In genomic region chr2:90903398-90903797, GRCm38 (mm10) we compare ENCODE assay signal across 8 mouse cellular contexts. TPM values are rescaled to one million over a fixed set of nuclear protein-coding genes. Genes with fewer than 3 reads are reported as not detected.
DNase-seq lines count a peak whose midpoint lies in the region; ATAC-seq and TF ChIP-seq lines count a peak whose summit lies in the region.

No protein-coding gene starts in this region.

- H3K9ac ChIP-seq in heart, embryonic 14.5 days (ENCODE audit: low read length), result peak overlapping the region; percentile 93
- H3K9ac ChIP-seq in ES-E14 (ENCODE audit: insufficient read depth, low read depth, low read length, poor library complexity, severe bottlenecking), result no peak overlapping the region
- H3K9ac ChIP-seq in hindbrain, embryonic 11.5 days (ENCODE audit: low read depth, low read length), result peak overlapping the region; percentile 61

- H3K4me2 ChIP-seq in heart, embryonic 14.5 days (ENCODE audit: low read length), result peak overlapping the region; percentile 87
- peak overlapping the region; percentile 40 for H3K4me2 ChIP-seq in hindbrain, embryonic 11.5 days (replicated peaks; ENCODE audit: low read depth, low read length)

- no peak for ATAC-seq in heart, embryonic 14.5 days (ENCODE audit: insufficient number of reproducible peaks, insufficient read depth, low FRiP score, low read depth)
- ATAC-seq in hindbrain, embryonic 11.5 days (ENCODE audit: low FRiP score), result no peak
- peak; percentile 62 for ATAC-seq in megakaryocyte progenitor cell, adult 5-6 weeks (replicated peaks; ENCODE audit: poor library complexity)

- H3K9me3 ChIP-seq in heart, embryonic 14.5 days (ENCODE audit: control insufficient read depth, low read length), result no peaks in the 10 kb centered on the region
- H3K9me3 ChIP-seq in ES-E14 (ENCODE audit: control insufficient read depth, insufficient read depth, low read depth, low read length), result no peaks in the 10 kb centered on the region
- H3K9me3 ChIP-seq in hindbrain, embryonic 11.5 days (ENCODE audit: control insufficient read depth, low read length), result no peaks in the 10 kb centered on the region

- DNase-seq in heart, adult 11 months, result no peak
- no peak for DNase-seq in ES-E14 (ENCODE audit: low read depth, low spot score)
- no peak for DNase-seq in hindbrain, embryonic 11.5 days (ENCODE audit: low spot score)
- DNase-seq in ovary, adult 18-20 months (ENCODE audit: low spot score), result no peak
- DNase-seq in cerebellum, adult 8-10 months, result no peak
- no peak for DNase-seq in adrenal gland, adult 18-20 months (ENCODE audit: low spot score in 2 of 2)

- WGBS in heart, embryonic 14.5 days, result 85% methylated on average over 2 of the region's 2 CpGs
- WGBS in hindbrain, embryonic 11.5 days, result 90% methylated on average over 2 of the region's 2 CpGs

- H3K27ac ChIP-seq in heart, embryonic 14.5 days (replicated peaks in 1 of 2; ENCODE audit: control insufficient read depth in 1 of 2, insufficient read depth in 1 of 2, low read depth in 2 of 2, low read length in 2 of 2), result peak overlapping the region in 1 of 2 experiments; percentile 89; a peak in 2 of 4 replicates
- H3K27ac ChIP-seq in ES-E14 (ENCODE audit: insufficient read depth, low read depth, low read length, poor library complexity, severe bottlenecking), result no peak overlapping the region
- no peak overlapping the region for H3K27ac ChIP-seq in hindbrain, embryonic 11.5 days (ENCODE audit: low read depth, low read length)

- H3K4me1 ChIP-seq in heart, embryonic 14.5 days (ENCODE audit: control insufficient read depth in 2 of 2, insufficient read depth in 2 of 2, low read length in 2 of 2), result peaks cover 4 to 22% of the 10 kb centered on the region in 2 experiments
- 0 out of 4 replicates have a peak, but pooled peaks cover 0 to 2% of the 10 kb centered on the region in 2 experiments for H3K4me1 ChIP-seq in ES-E14 (ENCODE audit: control insufficient read depth in 2 of 2, insufficient read depth in 2 of 2, low read length in 2 of 2, poor library complexity in 1 of 2)
- H3K4me1 ChIP-seq in hindbrain, embryonic 11.5 days (replicated peaks; ENCODE audit: control insufficient read depth, insufficient read depth, low read length), result peaks cover 4% of the 10 kb centered on the region

- H3K36me3 ChIP-seq in heart, embryonic 14.5 days (ENCODE audit: control insufficient read depth, insufficient read depth, low read length), result peaks cover 71% of the 10 kb centered on the region
- H3K36me3 ChIP-seq in ES-E14 (ENCODE audit: control insufficient read depth, insufficient read depth, low read length, poor library complexity, severe bottlenecking), result peaks cover 15% of the 10 kb centered on the region
- no peaks in the 10 kb centered on the region; the same call in none of the 2 replicates for H3K36me3 ChIP-seq in hindbrain, embryonic 11.5 days (ENCODE audit: control insufficient read depth, insufficient read depth, low read length)

- H3K27me3 ChIP-seq in heart, embryonic 14.5 days (ENCODE audit: control insufficient read depth, insufficient read depth, low read length), result no peaks in the 10 kb centered on the region
- no peaks in the 10 kb centered on the region for H3K27me3 ChIP-seq in hindbrain, embryonic 11.5 days (ENCODE audit: control insufficient read depth, insufficient read depth, low read length)

- H3K4me3 ChIP-seq in heart, embryonic 14.5 days (ENCODE audit: control insufficient read depth in 1 of 2, insufficient read depth in 1 of 2, low read depth in 1 of 2, low read length in 2 of 2), result peak overlapping the region; percentile 70 to 93; a peak in 3 of 4 replicates
- peak overlapping the region; percentile 86 to 90; a peak in 3 of 4 replicates for H3K4me3 ChIP-seq in ES-E14 (ENCODE audit: insufficient read depth in 1 of 2, low read depth in 1 of 2, low read length in 2 of 2, poor library complexity in 1 of 2, severe bottlenecking in 1 of 2)
- H3K4me3 ChIP-seq in hindbrain, embryonic 11.5 days (ENCODE audit: low read depth, low read length), result peak overlapping the region; percentile 78

- in situ Hi-C loops in ES-E14 (cut with MboI; ENCODE audit: low sequenced_read_pairs in 2 of 2, unreplicated experiment in 2 of 2), result no loop called here

TF ChIP-seq in ES-E14, 5 proteins besides CTCF, POLR2A, EP300 and RAD21:
- no peak for TF ChIP-seq ZNF384 (IDR thresholded peaks at IDR 0.05; ENCODE audit: low read depth, low read length)
- TF ChIP-seq HCFC1 (IDR thresholded peaks at IDR 0.05; ENCODE audit: borderline replicate concordance, insufficient read depth, low read length), result no peak
- TF ChIP-seq MAFK (IDR thresholded peaks at IDR 0.05; ENCODE audit: insufficient read depth, low read depth, low read length), result no peak
- no peak for TF ChIP-seq ZC3H11A (IDR thresholded peaks at IDR 0.05; ENCODE audit: borderline replicate concordance, low read depth, low read length)
- TF ChIP-seq CHD2 (IDR thresholded peaks at IDR 0.05; ENCODE audit: low read depth, low read length), result no peak

RNA-seq across cellular contexts. Expression of gene Kbtbd4, which starts 1.1 kb away (rescaled TPM):
- polyA plus RNA-seq in heart, embryonic 14.5 days (2014; fragmentation: Nextera tagmentation; extraction: Ambion mirVana), result 20.6 and 24.8 TPM in 2 replicates
- 12.5 and 19.0 TPM in 2 replicates for total RNA-seq in ES-E14 (2012; rRNA removed)
- polyA plus RNA-seq in hindbrain, embryonic 11.5 days (2014; fragmentation: Nextera tagmentation; extraction: Ambion mirVana), result 46.0 and 49.3 TPM in 2 replicates
- total RNA-seq in megakaryocyte progenitor cell, adult 5-6 weeks (2015), result 10.0 and 16.4 TPM in 2 replicates
- total RNA-seq in megakaryocyte progenitor cell, adult 5-6 weeks (2017), result 15.1 and 17.6 TPM in 2 replicates
- total RNA-seq in adrenal gland, adult 18-20 months (2021), result 10 to 100 TPM; 36.6 to 39.5 TPM

RNA-seq across cellular contexts. Expression of gene Ndufs3, which starts 1.2 kb away (rescaled TPM):
- 410 and 423 TPM in 2 replicates for polyA plus RNA-seq in heart, embryonic 14.5 days (2014; fragmentation: Nextera tagmentation; extraction: Ambion mirVana)
- total RNA-seq in ES-E14 (2012; rRNA removed), result 106 and 109 TPM in 2 replicates
- polyA plus RNA-seq in hindbrain, embryonic 11.5 days (2014; fragmentation: Nextera tagmentation; extraction: Ambion mirVana), result 215 and 217 TPM in 2 replicates
- total RNA-seq in megakaryocyte progenitor cell, adult 5-6 weeks (2015), result 156 and 172 TPM in 2 replicates
- 68.0 and 89.2 TPM in 2 replicates for total RNA-seq in megakaryocyte progenitor cell, adult 5-6 weeks (2017)
- total RNA-seq in adrenal gland, adult 18-20 months (2021), result 100 to 1,000 TPM; 419 to 469 TPM

RNA-seq across cellular contexts. Expression of gene C1qtnf4, which starts 17.7 kb away (rescaled TPM):
- 19.4 and 22.2 TPM in 2 replicates for polyA plus RNA-seq in heart, embryonic 14.5 days (2014; fragmentation: Nextera tagmentation; extraction: Ambion mirVana)
- total RNA-seq in ES-E14 (2012; rRNA removed), result 2.8 and 3.2 TPM in 2 replicates
- polyA plus RNA-seq in hindbrain, embryonic 11.5 days (2014; fragmentation: Nextera tagmentation; extraction: Ambion mirVana), result 15.1 and 21.2 TPM in 2 replicates
- not detected in 2 replicates for total RNA-seq in megakaryocyte progenitor cell, adult 5-6 weeks (2015)
- not detected in 2 replicates for total RNA-seq in megakaryocyte progenitor cell, adult 5-6 weeks (2017)
- 1 to 10 TPM in 1 of 2 experiments, under 1 TPM in 1; 0.93 to 1.3 TPM for total RNA-seq in adrenal gland, adult 18-20 months (2021)

RNA-seq across cellular contexts. Expression of gene Celf1, which starts 36.8 kb away (rescaled TPM):
- 76.6 and 79.1 TPM in 2 replicates for polyA plus RNA-seq in heart, embryonic 14.5 days (2014; fragmentation: Nextera tagmentation; extraction: Ambion mirVana)
- 61.7 and 73.0 TPM in 2 replicates for total RNA-seq in ES-E14 (2012; rRNA removed)
- 78.8 and 90.2 TPM in 2 replicates for polyA plus RNA-seq in hindbrain, embryonic 11.5 days (2014; fragmentation: Nextera tagmentation; extraction: Ambion mirVana)
- total RNA-seq in megakaryocyte progenitor cell, adult 5-6 weeks (2015), result 34.0 and 42.8 TPM in 2 replicates
- total RNA-seq in megakaryocyte progenitor cell, adult 5-6 weeks (2017), result 23.7 and 37.6 TPM in 2 replicates
- total RNA-seq in adrenal gland, adult 18-20 months (2021), result 10 to 100 TPM; 90.5 to 97.3 TPM

RNA-seq across cellular contexts. Expression of gene Mtch2, which starts 56.4 kb away (rescaled TPM):
- 277 and 286 TPM in 2 replicates for polyA plus RNA-seq in heart, embryonic 14.5 days (2014; fragmentation: Nextera tagmentation; extraction: Ambion mirVana)
- 138 and 162 TPM in 2 replicates for total RNA-seq in ES-E14 (2012; rRNA removed)
- polyA plus RNA-seq in hindbrain, embryonic 11.5 days (2014; fragmentation: Nextera tagmentation; extraction: Ambion mirVana), result 284 TPM in 2 replicates
- 155 and 176 TPM in 2 replicates for total RNA-seq in megakaryocyte progenitor cell, adult 5-6 weeks (2015)
- 170 and 182 TPM in 2 replicates for total RNA-seq in megakaryocyte progenitor cell, adult 5-6 weeks (2017)
- total RNA-seq in adrenal gland, adult 18-20 months (2021), result 100 to 1,000 TPM; 243 to 314 TPM
